Mouse (Mus musculus): ENCODE measurements at regions not wholly inside any gene's neighbourhood (a gene's known extent, or its start where the extent isn't known, plus 50 kb on each side); places are given as distances from the start of the nearest gene placed in this dataset.

DNA sequence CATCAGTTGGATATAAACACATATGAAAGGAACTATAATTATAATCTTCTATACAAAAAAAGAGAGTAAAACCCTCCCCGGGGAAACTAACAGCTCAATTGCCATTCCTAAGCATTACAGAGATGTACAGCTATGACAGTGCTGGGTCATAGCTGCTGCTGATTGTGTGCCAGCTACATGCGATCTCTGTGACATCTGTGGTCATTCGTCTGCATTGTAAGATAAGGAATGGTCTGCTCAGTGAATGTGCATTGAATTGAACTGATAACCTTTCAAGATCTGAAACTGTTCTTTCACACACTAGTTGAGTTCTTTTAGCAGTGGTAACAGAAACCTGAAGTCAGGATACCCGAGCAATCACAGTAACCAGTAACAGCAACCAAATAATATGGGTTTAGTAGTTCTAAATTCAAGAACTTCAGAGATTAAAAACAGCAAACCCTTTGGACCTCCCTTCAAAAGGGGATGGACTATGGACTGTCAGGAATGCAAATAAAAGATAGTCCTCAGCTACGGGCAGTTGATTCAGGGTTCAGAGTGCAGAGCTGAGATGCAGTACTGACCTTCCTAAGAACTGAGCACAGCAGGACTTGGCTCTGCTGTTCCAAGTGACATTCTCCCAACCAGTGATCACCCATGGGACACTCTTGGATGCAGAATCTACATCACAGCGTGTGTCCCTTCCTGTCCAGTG is 295.7 kb downstream of the Cd47 start:
- DNase-seq: peak in 1 of 2 experiments; percentile 10

DNA sequence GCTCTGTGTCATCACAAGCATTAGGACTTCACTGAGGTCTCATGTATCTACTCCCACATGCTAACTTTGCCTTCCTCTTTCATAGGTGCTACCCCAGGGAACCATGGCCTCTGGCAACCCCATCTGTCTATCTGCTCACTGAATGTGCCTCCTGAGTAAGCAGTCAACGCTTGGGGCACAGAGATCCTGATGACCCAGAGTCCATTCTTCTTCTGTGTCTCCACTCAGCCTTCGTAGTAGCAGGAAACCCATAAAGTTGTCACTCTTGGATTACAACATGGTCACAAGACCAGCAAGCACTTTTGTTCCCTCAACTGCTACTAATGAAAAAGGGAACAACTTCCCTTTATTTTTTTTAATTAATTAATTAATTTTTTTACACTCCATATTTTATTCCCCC is 296.2 kb downstream of the Cd47 start:
- DNase-seq: no peak

DNA sequence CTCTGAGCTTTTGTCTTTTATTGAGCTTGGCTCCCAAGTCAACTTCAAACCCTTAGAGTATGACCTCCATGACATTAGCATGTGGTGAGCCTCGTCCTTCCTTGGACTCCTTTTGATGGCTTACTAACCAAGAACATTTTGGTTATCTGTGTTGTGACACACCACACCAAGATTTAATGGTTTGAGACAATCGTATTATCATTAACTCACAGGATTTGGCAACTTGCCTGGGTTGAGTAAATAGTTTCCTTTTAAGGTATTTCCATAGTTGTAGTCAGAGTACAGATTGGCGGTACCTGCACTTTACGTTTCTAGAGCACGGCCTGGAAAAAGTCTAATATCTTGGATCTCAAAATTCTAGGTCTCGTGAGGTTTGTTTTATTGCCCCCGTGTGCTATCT is 303.0 kb downstream of the Cd47 start:
- DNase-seq: no peak

DNA sequence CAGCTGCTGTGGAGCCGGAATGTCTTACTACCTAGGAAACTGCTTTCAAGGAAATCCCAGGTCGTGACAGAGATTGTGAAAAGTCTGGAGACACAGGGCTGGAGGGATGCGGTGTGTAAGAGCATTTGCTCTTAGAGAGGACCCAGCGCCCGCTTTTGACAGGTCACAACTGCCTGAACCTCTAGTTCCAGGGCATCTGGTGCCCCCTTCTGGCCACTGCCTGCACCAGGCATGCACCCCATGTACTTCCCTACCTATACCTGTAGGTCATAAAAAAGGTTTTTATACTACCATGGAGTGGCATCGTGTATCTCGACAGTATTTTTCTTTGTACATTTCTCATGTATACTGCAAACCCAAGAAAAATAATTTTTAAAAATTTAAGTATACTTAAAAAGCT is 314.0 kb downstream of the Bbx start:
- DNase-seq: peak; percentile 7 to 9

DNA sequence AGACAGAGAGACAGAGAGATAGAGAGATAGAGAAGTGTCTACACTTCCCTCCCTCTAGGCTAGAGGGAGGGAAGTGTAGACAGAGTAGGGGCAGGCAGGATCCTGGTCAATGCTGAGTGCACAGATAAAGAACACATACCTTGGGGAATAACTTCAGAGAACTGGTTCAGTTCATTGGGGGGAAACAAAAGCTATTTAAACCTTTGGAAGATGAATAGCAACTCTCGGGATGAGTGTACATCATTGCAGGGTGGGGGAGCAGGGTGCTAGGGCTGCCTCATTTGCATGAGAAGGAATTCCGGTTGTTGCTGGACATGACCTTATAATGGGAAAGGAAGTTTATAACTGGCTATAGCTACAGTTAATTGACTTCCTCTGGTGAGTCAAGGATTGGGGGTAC is 309.7 kb downstream of the Bbx start:
- DNase-seq: no peak

DNA sequence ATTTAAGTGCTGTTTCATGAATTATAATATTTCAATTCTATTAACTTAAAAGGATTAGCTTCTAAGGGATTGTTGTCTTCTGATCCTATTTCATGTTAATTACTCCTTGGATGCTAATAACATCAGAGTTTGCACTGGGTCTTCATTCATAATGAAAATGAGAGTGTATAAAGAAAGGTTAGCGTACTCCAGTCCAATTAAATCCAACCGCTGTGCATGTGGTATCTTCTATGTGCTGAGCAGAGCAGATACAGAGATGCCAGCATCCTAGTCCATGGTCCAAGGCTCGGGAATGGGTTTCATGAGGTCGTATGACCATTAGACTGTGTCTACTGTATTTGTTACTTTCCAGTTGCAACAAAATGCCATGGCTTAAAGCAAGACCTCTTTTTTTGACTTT is 307.5 kb downstream of the Bbx start:
- no peak for DNase-seq

DNA sequence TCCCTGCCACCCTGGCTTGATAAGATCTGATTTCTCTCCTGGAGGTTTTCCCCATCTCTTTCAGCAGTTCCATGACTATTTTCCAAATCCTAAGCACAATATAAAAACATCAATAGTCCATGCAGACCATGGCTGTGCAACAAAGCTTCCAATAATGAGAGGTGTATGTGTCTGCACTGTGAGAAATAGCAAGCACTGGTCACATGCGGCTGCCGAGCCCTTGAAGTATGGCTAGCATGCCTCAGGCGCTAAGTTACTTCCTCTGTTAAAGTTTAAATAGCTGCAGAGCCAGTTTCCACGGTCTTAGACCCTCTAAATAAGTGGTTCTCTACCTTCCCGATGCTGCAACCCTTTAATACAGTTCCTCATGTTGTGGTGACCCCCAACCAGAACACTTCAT is 306.6 kb downstream of the Bbx start:
- no peak for DNase-seq

DNA sequence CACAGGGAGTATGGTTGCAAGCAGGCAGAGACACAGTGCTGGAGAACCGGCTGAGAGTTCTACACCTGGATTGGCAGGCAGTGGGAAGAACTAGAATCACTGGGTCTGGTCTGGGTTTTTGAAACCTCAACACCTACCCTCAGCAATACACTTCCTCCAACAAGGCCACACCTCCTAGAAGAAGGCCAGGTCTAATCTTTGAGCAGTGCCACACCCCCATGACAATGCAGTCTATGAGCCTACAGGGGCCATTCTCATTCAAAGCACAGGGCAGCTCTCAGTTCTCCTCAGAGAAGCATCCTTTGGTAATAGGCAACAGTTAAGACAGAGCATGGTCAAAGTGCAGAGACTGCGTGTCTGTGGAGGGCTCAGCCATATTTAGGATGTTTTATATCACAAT is 300.8 kb downstream of the Bbx start:
- DNase-seq: no peak
